Mouse (Mus musculus): ENCODE results near the gene Gm28042. TPM values are rescaled to one million over a fixed set of nuclear protein-coding genes. Genes with fewer than 3 reads are reported as not detected.

Gm28042 gene
- polyA plus RNA-seq, 1 experiment from 2014 or later, result 3.6 TPM

GRCm38 (mm10) chr2:120064639-120065038, 37.3 kb downstream of the Gm28042 start:
- Histone ChIP-seq H3K4me2 (no peak overlapping the region), H3K9me3 (ENCODE audit: control insufficient read depth, low read length) (no peaks in the 10 kb centered on the region), H3K36me3 (ENCODE audit: control insufficient read depth, insufficient read depth, low read length) (no peaks in the 10 kb centered on the region), H3K27me3 (ENCODE audit: control insufficient read depth, insufficient read depth, low read length) (no peaks in the 10 kb centered on the region), H3K4me3 (ENCODE audit: low read depth, low read length) (no peak overlapping the region), H3K4me1 (ENCODE audit: control insufficient read depth, insufficient read depth, low read length) (no peaks in the 10 kb centered on the region), H3K27ac (ENCODE audit: low read depth, low read length) (no peak overlapping the region), H3K9ac (ENCODE audit: low read length) (no peak overlapping the region)
- DNase-seq (ENCODE audit: low spot score, missing footprints) (no peak), ATAC-seq (ENCODE audit: low FRiP score) (no peak)
- WGBS, result 87% methylated on average over 6 of the region's 6 CpGs

- WGBS, result 92% methylated on average over 10 of the region's 10 CpGs
- no peaks in the 10 kb centered on the region for H3K4me1 ChIP-seq (ENCODE audit: control insufficient read depth, insufficient read depth, low read length)
These were observed 38.0 kb downstream of the Gm28042 start for GRCm38 (mm10) chr2:120065243-120065642.

GRCm38 (mm10) chr2:120066224-120066623, 38.9 kb downstream of the Gm28042 start:
- ATAC-seq (ENCODE audit: low FRiP score) (no peak), DNase-seq (ENCODE audit: low spot score, missing footprints) (no peak)
- Histone ChIP-seq H3K4me2 (no peak overlapping the region), H3K9ac (ENCODE audit: low read length) (no peak overlapping the region), H3K27ac (ENCODE audit: low read depth, low read length) (no peak overlapping the region), H3K9me3 (ENCODE audit: control insufficient read depth, low read length) (no peaks in the 10 kb centered on the region), H3K4me3 (ENCODE audit: low read depth, low read length) (no peak overlapping the region), H3K27me3 (ENCODE audit: control insufficient read depth, insufficient read depth, low read length) (no peaks in the 10 kb centered on the region), H3K4me1 (ENCODE audit: control insufficient read depth, insufficient read depth, low read length) (no peaks in the 10 kb centered on the region), H3K36me3 (ENCODE audit: control insufficient read depth, insufficient read depth, low read length) (no peaks in the 10 kb centered on the region)
- 90% methylated on average over 3 of the region's 3 CpGs for WGBS

More at GRCm38 (mm10) chr2:120065243-120065642, 38.0 kb downstream of the Gm28042 start:
- no peak overlapping the region for H3K9ac ChIP-seq (ENCODE audit: low read length)
- no peaks in the 10 kb centered on the region for H3K9me3 ChIP-seq (ENCODE audit: control insufficient read depth, low read length)
- no peak overlapping the region for H3K4me3 ChIP-seq (ENCODE audit: low read depth, low read length)
- no peak overlapping the region for H3K4me2 ChIP-seq
- no peaks in the 10 kb centered on the region for H3K36me3 ChIP-seq (ENCODE audit: control insufficient read depth, insufficient read depth, low read length)
- DNase-seq (ENCODE audit: low spot score, missing footprints), result no peak
- no peaks in the 10 kb centered on the region for H3K27me3 ChIP-seq (ENCODE audit: control insufficient read depth, insufficient read depth, low read length)
- no peak overlapping the region for H3K27ac ChIP-seq (ENCODE audit: low read depth, low read length)
- ATAC-seq (ENCODE audit: low FRiP score), result no peak

GRCm38 (mm10) chr2:120068555-120069465, 41.5 kb downstream of the Gm28042 start:
- H3K27me3 ChIP-seq (ENCODE audit: control insufficient read depth, insufficient read depth, low read length), result no peaks in the 10 kb centered on the region
- H3K4me2 ChIP-seq, result no peak overlapping the region
- H3K27ac ChIP-seq (ENCODE audit: low read depth, low read length), result no peak overlapping the region
- peak; percentile 92 for DNase-seq (ENCODE audit: low spot score, missing footprints)
- peak overlapping the region; percentile 11; the same call in 1 of the 2 replicates for H3K9ac ChIP-seq (ENCODE audit: low read length)
- H3K4me1 ChIP-seq (ENCODE audit: control insufficient read depth, insufficient read depth, low read length), result no peaks in the 10 kb centered on the region
- 36% methylated on average over 16 of the region's 16 CpGs for WGBS
- H3K9me3 ChIP-seq (ENCODE audit: control insufficient read depth, low read length), result no peaks in the 10 kb centered on the region
- no peaks in the 10 kb centered on the region for H3K36me3 ChIP-seq (ENCODE audit: control insufficient read depth, insufficient read depth, low read length)
- peak; percentile 70 for ATAC-seq (ENCODE audit: low FRiP score)
- no peak overlapping the region for H3K4me3 ChIP-seq (ENCODE audit: low read depth, low read length)

- DNase-seq (ENCODE audit: low spot score, missing footprints) (no peak), ATAC-seq (ENCODE audit: low FRiP score) (peak; percentile 23; the same call in 1 of the 2 replicates)
- H3K4me1 ChIP-seq (ENCODE audit: control insufficient read depth, insufficient read depth, low read length), result no peaks in the 10 kb centered on the region
- no peaks in the 10 kb centered on the region for H3K9me3 ChIP-seq (ENCODE audit: control insufficient read depth, low read length)
- H3K4me2 ChIP-seq, result no peak overlapping the region
- H3K27ac ChIP-seq (ENCODE audit: low read depth, low read length), result no peak overlapping the region
- no peaks in the 10 kb centered on the region for H3K27me3 ChIP-seq (ENCODE audit: control insufficient read depth, insufficient read depth, low read length)
- no peak overlapping the region for H3K4me3 ChIP-seq (ENCODE audit: low read depth, low read length)
- no peaks in the 10 kb centered on the region for H3K36me3 ChIP-seq (ENCODE audit: control insufficient read depth, insufficient read depth, low read length)
- WGBS, result 71% methylated on average over 8 of the region's 8 CpGs
- H3K9ac ChIP-seq (ENCODE audit: low read length), result no peak overlapping the region
These were observed 42.2 kb downstream of the Gm28042 start for GRCm38 (mm10) chr2:120069466-120069990.

GRCm38 (mm10) chr2:120074096-120074495, 46.8 kb downstream of the Gm28042 start:
- no peak for DNase-seq (ENCODE audit: low spot score, missing footprints)
- WGBS, result 90% methylated on average over 4 of the region's 4 CpGs

GRCm38 (mm10) chr2:120076076-120076705, 48.9 kb downstream of the Gm28042 start:
- DNase-seq (ENCODE audit: low spot score, missing footprints) (peak; percentile 91), ATAC-seq (ENCODE audit: low FRiP score) (peak; percentile 64)
- Histone ChIP-seq H3K4me1 (ENCODE audit: control insufficient read depth, insufficient read depth, low read length) (peaks cover 2% of the 10 kb centered on the region; the same call in 1 of the 2 replicates), H3K36me3 (ENCODE audit: control insufficient read depth, insufficient read depth, low read length) (no peaks in the 10 kb centered on the region), H3K27ac (ENCODE audit: low read depth, low read length) (no peak overlapping the region), H3K4me2 (peak overlapping the region; percentile 60), H3K9ac (ENCODE audit: low read length) (peak overlapping the region; percentile 7; the same call in 1 of the 2 replicates), H3K27me3 (ENCODE audit: control insufficient read depth, insufficient read depth, low read length) (peaks cover 15% of the 10 kb centered on the region), H3K4me3 (ENCODE audit: low read depth, low read length) (peak overlapping the region; percentile 28), H3K9me3 (ENCODE audit: control insufficient read depth, low read length) (no peaks in the 10 kb centered on the region)
- WGBS, result 2% methylated on average over 36 of the region's 36 CpGs

More at GRCm38 (mm10) chr2:120074096-120074495, 46.8 kb downstream of the Gm28042 start:
- H3K9me3 ChIP-seq (ENCODE audit: control insufficient read depth, low read length), result no peaks in the 10 kb centered on the region
- H3K4me1 ChIP-seq (ENCODE audit: control insufficient read depth, insufficient read depth, low read length), result peaks cover 2% of the 10 kb centered on the region; the same call in 1 of the 2 replicates
- no peak overlapping the region for H3K4me2 ChIP-seq
- H3K27ac ChIP-seq (ENCODE audit: low read depth, low read length), result no peak overlapping the region
- H3K4me3 ChIP-seq (ENCODE audit: low read depth, low read length), result no peak overlapping the region
- no peak overlapping the region for H3K9ac ChIP-seq (ENCODE audit: low read length)
- no peaks in the 10 kb centered on the region for H3K36me3 ChIP-seq (ENCODE audit: control insufficient read depth, insufficient read depth, low read length)
- H3K27me3 ChIP-seq (ENCODE audit: control insufficient read depth, insufficient read depth, low read length), result peaks cover 15% of the 10 kb centered on the region
- ATAC-seq (ENCODE audit: low FRiP score), result no peak

GRCm38 (mm10) chr2:120082416-120082815, 55.1 kb downstream of the Gm28042 start:
- Histone ChIP-seq H3K9me3 (ENCODE audit: control insufficient read depth, low read length) (no peaks in the 10 kb centered on the region), H3K27me3 (ENCODE audit: control insufficient read depth, insufficient read depth, low read length) (no peaks in the 10 kb centered on the region), H3K4me3 (ENCODE audit: low read depth, low read length) (no peak overlapping the region), H3K27ac (ENCODE audit: low read depth, low read length) (no peak overlapping the region), H3K4me1 (ENCODE audit: control insufficient read depth, insufficient read depth, low read length) (no peaks in the 10 kb centered on the region), H3K9ac (ENCODE audit: low read length) (no peak overlapping the region), H3K36me3 (ENCODE audit: control insufficient read depth, insufficient read depth, low read length) (no peaks in the 10 kb centered on the region), H3K4me2 (no peak overlapping the region)
- 70% methylated on average over 2 of the region's 2 CpGs for WGBS
- DNase-seq (ENCODE audit: low spot score, missing footprints), result no peak
- no peak for ATAC-seq (ENCODE audit: low FRiP score)

Data from midbrain, embryonic 11.5 days (tissue).